Mouse (Mus musculus) CD8-positive naive resting alpha-beta T cell, adult 2 months (primary cell): Measurements from ENCODE around the gene Rps26.
"Not testable (repeated sequence)": the region's sequence is repeated elsewhere in the genome, so short reads cannot be mapped to it uniquely, and the experiment has no call there.

Experiments used
- DNase-seq, 2 experiments: peaks; one replicate each; pipeline ENCODE4 v3.0.0; 2022; ENCODE audit warnings: low read depth in 2 of 2, low spot score in 2 of 2

The Rps26 gene

DNA sequence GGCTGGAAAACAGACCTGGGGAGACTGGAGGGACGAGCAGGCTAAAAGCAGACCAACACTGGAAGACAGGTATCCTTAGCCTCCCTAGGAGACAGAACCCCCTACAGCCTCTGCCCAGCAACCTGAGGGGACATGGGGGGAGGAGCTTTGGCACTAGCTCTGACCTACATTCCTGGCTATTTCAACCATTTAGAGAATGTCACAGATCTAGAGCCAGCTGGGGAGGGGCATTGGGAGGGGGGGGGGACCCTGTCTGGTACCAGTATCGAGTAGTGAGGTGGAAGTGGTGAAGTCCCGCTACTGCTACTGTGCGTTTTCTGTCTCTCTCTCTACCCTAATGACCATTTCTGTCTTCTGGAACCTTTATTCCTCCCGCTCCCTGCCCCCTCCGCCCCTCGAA, 15.3 kb upstream of the Rps26 start:
- DNase-seq, result no peak

DNA sequence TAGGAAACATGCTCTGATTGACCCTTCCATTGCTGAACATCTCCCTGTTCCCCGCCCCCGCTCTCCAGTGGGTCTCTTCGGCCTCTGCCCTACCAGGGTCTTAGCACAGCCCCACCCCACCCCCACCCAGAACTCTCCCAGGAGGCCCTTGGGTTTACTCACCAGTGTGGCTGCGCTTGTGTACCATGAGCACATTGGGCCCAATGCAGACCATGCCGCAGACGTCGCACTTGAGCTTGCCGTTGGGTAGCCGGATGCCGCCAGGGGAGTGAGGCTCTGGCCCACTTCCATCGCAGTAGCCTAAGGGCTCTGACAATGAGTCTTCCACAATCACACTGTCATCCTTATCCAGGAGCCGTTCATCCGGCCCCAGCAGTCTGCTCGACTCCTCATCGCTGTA, 14.3 kb upstream of the Rps26 start:
- DNase-seq, result no peak

DNA sequence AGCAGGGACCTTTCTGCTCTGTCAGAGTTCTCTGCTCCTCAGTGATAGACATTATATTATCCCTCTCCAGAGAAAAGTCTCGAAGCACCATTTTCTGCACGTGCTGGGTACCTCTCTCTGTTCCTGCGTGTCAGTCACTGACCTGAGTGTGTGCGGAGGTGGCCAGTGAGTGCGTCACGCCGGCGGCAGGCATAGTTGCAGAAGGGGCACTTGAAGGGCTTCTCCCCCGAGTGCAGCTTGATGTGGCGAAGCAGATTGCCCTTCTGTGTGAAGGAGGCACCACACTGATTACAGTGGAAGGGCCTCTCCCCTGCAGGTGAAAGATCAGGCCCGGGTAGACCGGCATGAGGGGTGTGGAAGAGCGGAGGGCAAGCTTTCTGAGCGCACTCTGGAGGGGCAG, 13.5 kb upstream of the Rps26 start:
- no peak for DNase-seq

DNA sequence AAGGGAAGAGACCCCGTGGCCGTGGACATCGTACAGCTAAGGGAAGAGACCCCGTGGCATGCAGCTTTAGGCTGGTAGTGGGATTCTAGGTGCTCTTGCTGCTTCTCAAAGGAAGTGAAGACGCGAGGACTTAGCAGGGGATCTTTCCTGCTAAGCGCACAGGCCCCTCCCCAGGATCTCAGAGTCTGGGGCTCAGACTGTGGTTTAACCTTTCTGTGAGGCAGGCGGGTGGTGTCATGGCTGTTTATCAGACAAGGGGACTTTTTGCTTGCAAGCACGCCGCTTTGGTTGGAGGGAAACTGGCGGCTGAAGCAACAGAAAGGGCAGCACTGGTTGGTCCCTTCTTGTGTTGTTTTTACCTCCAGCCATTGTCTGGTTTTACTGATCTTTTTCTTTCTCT, 10.5 kb upstream of the Rps26 start:
- DNase-seq, result peak; percentile 64 to 68

DNA sequence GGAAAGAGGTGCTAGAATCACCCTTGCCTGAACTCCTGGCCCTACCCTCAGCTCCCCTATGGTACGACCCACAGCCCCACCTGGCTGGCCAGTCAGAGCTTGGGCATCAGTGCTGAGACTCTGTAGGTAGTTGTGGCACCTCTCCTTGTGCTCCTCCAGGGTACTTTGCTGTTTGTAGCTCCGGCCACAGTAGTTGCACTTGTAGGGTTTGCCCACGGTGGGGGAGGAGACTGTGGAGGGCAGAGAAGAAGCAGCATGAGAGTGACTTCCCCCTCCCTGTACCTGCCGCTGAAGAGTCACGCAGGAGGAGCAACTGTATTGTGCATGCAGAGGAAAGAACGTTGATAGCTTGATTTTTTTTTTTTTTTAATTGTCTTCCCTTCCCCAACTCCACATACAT, 10.0 kb upstream of the Rps26 start:
- peak; percentile 21 to 56 for DNase-seq

DNA sequence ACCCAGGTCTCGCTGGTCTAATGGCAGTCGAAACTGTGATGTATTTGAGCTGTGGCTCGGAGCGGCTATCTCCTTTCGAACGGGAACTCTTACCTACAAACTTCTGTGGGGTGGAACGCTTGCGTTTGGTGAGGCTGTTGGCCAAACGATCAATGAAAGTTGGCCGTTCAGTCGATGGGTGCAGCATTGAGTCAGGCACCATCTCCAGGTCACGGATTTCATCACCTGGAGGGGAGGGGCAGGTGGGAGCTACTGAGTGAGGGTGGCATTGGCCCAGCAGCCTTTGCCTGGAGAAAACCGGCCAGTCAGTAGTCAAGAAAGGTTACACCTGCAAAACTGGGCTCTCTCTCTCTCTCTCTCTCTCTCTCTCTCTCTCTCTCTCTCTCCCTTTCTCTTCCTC, 9.2 kb upstream of the Rps26 start:
- DNase-seq, result no peak

DNA sequence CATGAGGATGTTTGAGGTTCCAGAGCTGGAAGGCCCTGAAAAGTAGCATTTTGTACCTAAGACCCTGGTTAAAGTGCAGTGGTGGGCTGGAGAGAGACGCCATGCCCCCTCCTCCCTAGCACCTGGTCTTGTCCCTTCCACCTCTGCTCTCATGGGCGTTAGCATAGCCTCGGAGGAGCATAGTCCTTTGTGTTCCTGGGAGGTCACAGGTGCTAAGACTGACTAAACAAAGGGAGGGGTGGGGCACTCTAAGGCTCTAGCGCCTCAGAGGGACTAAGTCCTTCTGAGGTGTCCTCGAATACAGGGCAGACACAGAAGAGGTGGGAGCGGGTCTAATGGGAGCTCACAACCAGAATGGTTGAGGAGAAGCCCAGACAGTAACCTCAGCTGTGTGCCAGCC, 5.0 kb upstream of the Rps26 start:
- DNase-seq, result no peak

DNA sequence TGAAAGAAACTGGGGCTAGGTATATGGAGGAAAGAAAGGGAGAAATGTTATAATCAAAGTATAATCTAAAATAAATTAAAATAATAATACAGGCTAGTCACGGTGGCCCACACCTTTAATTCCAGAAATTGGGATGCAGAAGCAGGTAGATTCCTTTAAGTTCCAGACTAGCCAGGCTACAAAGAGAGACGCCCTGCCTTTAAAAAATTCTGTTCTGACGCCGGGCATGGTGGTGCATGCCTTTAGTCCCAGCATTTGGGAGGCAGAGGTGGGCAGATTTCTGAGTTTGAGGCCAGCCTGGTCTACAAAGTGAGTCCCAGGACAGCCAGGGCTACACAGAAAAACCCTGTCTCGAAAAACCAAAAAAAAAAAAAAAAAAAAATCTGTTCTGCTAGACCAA, 3.8 kb upstream of the Rps26 start:
- DNase-seq, result not testable (repeated sequence)

DNA sequence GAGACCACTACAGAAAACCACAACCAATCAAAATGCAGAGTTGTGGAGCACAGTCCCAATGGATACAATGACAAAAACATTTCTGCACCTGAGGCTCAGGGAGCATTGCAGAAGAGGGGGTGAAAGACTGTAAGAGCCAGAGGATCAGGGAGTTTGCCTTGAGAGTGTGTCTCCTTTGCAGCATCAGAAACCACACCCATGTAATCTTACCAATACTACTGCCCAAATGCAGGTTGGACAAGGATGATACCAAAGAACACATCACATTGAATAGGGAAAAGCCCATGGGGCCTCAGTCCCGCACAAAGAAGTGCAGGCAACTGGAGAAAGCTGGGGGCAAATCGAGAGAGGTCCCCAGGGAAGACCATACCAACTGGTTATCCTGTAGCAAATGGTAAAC, 3.2 kb upstream of the Rps26 start:
- DNase-seq, result no peak

DNA sequence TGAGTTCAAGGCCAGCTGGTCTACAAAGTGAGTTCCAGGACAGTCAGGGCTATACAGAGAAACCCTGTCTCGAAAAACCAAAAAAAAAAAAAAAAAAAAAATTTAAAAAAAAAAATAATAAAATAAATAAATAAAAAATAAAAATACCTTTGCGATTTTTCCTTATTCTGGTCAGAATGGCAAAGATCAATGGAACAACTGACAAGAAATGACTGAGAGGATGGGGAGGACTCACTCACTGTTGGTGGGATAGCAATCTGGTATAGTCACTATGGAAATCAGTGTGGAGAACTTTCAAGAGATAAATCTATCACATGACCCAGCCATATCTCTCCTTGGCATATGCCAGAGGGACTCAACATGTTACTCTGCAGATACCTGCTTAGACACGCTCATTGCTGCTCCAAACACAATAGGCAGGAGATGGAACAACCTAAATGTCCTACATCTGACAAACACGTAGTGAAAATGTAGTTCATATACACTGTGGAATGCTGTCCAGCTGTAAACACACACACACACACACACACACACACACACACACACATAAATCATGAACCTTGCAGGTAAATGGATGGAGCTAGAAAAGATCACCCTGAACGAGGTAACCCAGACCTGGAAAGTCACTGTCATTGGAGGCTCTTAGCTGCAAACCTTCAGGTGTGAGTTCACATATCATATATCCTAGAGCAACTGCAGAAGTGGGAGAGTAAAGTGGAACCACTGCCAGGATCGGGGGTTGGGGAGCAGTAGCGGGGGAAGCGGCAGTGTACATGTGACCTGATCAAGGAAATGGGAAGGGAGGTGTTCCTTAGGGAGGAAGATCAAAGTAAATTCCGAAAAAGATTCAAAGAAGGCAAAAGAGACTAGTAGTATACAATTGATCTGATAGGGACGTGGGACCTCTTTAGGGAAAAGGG, 1.1 kb upstream of the Rps26 start:
- DNase-seq, result no peak

DNA sequence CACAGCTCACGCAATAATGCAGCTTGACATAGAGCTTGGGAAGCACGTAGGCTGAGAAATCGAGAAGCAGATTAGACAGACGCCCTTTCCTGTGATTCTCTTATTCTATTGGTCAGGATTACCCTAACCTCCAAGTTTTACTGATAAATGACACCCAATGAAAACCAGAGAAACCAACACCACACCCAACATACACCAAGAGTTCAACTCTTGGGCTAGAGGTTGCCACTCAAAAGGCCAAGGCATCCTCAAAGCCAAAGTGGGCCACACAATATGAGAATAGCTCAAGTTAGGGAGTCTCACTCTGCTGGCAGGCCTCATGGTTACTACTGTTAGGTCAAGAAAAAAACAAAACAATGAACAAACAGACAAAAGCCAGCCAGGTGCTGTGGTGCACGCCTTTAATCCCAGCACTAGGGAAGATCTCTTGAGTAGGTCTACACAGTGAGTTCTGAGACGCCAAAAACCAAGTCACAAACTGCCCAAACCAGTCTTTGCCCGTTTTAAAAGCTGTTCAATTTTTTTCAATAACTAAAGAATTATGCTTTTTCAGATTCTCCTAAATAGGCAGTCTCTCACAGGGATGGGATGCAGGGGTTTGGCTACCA, 1.2 kb downstream of the Rps26 start:
- no peak for DNase-seq

DNA sequence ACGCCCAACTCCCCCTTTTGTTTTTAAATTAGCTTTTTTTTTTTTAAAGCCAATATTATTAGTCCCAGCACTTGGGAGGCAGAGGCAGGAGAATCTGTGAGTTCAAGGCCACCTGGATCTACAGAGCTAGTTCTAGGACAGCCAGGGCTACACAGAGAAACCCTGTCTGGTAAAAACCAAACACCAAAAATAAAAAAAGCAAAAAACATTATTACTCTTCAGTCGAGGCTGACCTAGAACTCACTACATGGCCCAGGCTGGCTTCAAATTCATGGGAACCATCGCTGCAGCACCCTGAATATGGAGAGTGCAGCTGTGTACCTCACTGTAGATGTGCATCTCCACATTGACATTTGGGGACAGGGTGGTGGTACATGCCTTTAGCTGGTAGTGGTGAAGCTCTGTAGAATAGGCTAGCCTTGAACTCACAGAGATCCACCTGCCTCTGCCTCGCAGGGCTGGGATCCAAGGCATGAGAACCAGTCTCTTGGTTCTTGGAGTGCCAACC, 3.4 kb downstream of the Rps26 start:
- DNase-seq, result not testable (repeated sequence)

DNA sequence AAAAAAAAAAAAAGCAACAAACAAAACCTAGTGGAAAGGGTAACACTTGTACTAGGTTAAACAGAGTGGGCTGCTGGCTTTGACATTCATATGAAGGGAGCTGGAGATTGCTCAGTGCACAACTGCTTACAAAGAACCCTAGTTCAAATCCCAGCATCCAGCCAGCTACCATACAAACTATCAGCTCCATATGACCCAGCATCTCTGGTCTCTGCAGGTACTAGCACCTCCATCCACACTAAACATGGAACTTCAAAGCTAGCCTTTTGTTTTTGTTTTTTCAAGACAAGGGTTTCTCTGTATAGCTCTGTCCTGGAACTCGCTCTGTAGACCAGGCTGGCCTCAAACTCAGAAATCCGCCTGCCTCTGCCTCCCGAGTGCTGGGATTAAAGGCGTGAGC, 3.8 kb downstream of the Rps26 start:
- DNase-seq, result no peak

DNA sequence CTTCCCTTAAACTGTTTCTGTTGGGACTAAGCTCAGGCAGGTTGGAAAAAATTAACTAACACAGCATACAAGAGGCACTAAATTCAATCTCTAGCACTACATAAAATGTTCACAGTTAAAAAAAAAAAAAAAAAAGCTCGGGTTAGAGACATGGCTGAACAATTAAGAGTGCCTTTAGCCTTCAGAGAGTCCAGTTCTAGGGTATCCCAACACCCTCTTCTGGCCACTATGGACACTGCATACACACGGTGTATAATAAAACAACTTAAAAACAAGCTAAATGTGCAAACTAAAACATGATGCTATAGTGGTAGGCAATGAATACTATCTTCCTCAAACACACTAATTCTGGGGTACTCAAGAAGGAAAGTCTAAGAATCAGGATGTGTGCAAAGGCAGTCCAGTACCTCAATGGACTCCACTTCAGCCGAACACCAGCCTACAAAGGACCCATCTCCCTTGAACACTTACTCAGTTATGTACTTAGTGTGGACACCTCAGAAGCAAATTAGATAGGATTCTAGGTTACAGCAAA, 4.5 kb downstream of the Rps26 start:
- no peak for DNase-seq

DNA sequence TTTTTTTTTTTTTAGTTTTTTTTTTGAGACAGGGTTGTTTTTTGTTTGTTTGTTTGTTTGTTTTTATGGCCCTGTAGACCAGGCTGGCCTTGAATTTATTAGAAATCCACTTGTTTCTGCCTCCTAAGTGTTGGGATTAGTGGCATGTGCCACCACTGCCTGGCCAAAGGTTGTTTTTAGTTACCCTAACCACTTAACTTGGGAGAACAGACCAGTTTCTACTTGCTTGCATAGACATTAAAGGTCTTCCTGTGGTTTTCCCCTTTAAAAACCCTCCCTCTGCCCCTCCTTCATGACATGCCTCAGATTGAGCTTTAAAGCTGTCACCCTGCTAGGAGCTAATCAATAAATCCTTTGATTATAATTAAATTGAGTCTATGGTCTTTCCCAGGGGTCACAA, 6.3 kb downstream of the Rps26 start:
- DNase-seq, result no peak

DNA sequence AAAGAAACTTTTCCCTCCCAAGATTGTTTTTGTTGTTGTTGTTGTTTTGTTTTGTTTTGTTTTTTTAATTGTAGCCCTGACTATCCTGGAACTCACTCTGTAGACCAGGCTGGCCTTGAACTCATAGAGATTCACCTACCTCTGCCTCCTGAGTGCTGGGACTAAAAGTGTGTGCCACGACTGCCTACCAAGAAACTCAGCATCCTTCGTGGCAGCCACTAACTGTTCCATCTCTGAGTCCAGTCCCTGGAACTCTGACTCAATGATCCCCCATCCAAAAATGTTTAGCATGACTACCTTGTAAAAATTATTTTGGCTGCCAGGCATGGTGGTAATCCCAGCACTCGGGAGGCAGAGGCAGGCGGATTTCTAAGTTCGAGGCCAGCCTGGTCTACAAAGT, 7.4 kb downstream of the Rps26 start:
- not testable (repeated sequence) for DNase-seq

DNA sequence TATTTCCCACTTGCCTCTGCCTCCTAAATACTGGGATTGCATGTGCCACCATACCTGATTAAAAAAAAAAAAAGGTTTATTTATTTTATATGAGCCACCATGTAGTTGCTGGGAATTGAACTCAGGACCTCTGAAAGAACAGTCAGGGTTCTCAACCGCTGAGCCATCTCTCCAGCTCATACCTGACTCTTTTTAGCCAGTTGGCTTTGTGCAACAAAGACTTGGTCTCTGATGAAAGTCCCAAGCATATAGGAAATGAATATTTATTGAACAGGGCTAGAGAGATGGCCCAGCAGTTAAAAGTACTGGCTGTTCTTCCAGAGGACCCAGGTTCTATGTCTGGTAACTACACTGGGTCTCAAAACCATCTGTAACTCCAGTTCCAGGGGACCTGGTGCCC, 8.0 kb downstream of the Rps26 start:
- DNase-seq, result no peak

DNA sequence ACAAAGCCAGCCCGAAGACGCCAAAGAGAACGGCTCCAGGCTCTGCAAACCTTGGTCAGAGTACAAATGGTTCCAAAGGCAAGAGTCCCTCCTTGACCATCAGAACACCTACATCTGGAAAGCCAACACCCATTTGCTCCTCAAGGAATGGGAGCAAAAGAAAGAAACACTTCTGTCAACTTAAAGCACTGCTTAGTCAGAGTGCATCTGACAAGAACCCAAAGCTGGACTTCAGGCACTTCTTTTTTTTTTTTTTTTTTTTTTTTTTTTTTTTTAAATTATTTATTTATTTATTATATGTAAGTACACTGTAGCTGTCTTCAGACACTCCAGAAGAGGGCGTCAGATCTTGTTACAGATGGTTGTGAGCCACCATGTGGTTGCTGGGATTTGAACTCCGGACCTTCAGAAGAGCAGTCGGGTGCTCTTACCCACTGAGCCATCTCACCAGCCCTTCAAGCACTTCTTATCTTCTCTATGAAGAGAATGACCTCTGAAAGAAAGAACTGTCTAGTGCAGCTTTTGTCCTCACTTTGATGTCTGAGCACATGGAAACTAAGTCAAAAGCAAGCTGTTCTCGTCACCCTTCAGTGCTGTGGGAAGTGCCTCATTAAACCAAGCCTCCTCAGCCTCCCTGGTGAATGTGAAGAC, 10.6 kb downstream of the Rps26 start:
- DNase-seq, result not testable (repeated sequence)

DNA sequence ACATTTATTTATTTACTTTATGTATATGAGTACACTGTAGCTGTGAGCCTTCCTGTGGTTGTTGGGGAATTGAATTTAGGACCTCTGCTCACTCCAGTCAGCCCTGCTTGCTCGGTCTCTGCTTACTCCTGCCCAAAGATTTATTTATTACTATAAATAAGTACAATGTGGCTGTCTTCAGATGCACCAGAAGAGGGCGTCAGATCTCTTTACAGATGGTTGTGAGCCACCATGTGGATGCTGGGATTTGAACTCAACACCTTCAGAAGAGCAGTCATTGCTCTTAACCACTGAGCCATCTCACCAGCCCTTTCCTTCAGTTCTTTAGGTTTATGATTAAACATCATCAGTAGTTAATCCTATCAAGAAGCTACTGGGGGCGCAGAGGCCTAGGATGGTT, 11.6 kb downstream of the Rps26 start:
- no peak for DNase-seq

DNA sequence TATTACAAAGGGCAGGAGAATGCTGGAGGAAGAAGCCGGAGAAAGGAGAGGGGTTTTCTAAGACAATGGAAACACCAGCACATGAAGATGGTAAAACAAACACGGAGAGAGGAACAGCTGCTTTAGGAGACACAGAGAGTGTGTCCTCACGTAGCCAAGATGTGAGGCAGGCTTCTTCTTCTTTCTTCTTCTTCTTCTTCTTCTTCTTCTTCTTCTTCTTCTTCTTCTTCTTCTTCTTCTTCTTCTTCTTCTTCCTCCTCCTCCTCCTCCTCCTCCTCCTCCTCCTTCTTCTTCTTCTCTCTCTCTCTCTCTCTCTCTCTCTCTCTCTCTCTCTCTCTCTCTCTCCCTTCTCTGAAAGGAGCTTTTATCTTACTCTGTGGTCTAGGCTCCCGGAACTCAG, 12.7 kb downstream of the Rps26 start:
- DNase-seq, result not testable (repeated sequence)

DNA sequence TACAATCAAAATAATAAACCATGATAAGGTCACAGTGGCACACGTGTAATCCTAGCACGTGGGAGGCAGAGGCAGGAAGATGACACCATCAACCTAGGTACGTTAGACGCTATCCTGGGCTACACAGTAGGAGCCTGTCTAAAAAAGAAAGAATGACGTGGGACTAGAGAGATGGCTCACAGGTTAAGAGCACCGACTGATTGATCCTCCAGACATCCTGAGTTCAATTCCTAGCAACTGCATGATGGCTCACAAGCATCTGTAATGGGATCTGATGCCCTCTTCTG, 13.4 kb downstream of the Rps26 start:
- no peak for DNase-seq
